Mouse (Mus musculus) telencephalon, adult 2 months (tissue): ENCODE results near the gene March8.

ENCODE experiments used
- DNase-seq: peaks from one replicate; pipeline ENCODE4 v3.0.0-alpha.2; 2011; ENCODE audit warnings: low read depth, low spot score

The March8 gene

DNA sequence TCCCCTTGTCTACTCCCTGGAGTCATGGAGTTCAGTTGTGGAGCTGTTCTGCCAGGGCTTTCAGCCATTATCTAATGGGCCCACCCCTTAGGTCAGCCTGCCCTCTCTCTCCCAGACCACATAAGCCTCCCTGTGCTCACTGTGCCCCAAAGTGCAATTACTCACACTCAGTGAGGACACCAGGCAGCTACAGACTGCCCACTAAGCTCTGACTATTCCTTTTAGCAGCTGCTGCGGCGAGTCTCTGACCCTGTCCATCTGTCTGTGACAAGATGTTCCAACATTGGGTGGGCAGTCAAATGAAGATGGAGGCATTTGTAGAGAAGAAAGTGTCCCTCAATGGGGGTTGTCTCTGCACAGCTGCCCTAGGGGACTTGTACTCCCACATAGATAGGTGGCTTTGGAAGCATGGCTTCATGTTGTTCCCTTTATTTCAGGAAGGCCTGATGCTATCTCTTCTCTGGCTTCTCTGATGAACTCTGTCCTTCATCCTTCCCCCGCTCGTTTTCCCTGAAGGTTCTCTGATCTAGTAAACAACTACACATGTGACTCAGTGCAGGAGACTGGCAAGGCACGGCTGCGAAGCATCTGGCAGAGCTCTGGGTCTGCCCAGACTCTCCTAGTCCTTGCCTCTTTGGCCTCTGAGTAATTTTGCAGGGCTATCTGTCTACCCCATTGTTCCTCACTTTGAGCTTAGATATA lies 70.3 kb downstream of the March8 start:
- DNase-seq: no peak

DNA sequence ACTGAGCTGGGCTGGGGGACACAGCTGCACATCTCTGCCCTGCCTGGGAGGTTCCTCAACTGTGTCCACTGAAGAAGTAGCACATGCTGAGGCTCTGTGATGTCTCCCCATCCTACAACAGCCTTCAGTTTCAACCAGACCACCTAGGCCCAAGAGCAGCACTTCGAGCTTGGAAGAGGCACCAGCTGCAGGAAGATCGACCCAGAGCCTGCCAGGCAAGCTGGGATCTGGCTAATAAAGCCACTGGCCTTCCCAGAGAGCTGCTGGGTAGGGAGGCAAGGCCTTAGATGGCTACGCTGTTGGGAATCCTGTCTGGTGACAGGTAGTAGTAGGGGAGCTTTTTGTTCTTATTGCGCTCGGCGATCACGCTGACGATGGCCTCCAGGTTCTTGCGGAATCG lies 72.6 kb downstream of the March8 start:
- DNase-seq: no peak

DNA sequence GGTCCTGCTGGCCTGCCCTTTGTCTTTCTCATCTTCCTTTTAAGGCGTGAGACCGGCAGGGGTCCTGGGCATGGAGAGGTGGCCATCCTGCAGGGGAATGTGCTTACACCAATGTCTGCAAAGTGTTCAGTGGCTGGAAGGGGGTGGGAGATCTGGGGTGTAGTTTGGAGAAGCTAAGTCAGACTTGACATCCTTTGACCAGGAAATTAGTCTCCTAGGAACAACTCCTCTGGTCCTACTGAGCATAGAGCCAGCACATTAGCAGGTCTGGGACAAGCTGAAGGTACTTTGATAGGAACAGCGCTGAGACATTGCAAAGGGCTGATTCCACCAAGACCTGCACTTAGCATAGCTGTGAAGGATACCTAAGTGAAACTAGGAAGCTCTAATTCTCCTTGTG lies 73.9 kb downstream of the March8 start:
- no peak for DNase-seq

DNA sequence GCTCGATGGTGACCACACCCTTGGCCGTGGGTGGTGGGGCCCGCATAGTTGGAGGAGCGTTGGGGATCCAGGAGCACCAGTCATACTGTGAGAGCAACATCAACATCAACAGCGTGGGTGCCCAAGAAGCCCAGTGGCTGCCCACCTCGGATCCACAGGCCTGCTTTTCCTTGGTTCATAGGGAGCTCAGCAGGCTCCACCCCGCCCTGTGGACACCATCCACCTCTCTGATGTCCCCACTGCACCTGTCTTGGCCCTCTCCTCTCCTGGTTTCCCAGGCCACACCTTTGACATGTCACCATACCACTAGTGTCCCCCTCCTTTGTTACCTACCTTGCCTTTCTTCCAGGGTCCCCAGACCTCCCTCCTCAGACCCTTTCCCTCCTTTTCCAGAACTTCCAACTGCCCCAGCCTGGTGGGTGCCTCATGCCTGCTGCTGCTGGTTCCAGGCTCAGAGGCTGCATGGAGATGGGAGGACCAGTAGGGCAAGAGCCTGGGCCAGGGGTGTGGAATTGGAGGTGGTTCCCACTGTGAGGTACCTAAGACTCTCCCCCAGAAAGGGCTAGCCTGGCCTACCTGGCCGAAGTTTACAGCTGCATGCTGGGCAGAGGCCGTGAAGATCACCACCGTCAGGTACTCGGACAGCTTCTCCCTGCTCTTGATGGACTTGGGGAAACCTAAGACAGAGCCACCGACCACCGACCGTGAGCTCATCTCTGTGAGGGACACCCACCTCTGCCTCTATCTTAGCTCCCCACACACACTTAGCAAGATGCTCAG lies 74.9 kb downstream of the March8 start:
- DNase-seq: no peak

DNA sequence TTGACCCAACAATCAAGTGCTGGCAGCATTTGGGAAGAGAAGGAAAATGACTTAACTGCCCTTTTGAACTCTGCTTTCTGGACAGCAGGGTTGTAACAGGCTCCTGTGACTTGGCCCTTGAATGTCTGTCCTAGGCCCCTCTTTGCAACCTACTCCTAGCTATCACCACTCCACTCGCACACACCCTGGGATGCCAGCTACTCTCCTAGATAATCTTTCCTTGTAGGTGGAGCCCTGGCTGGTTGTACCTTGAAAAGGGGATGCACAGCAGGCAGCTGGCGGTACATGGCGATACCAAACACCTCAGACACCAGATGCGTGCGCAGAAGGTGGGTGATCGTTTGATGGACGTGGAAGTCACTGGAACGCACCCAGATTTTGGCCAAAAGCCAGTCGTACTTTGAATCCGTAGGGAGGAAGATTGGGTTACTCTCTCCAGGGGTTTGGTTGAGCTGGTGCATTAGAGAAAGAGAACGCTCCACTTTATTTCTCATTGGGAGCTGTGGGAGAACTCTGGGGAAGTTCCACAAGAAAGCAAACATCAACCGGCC lies 77.4 kb downstream of the March8 start:
- no peak for DNase-seq

DNA sequence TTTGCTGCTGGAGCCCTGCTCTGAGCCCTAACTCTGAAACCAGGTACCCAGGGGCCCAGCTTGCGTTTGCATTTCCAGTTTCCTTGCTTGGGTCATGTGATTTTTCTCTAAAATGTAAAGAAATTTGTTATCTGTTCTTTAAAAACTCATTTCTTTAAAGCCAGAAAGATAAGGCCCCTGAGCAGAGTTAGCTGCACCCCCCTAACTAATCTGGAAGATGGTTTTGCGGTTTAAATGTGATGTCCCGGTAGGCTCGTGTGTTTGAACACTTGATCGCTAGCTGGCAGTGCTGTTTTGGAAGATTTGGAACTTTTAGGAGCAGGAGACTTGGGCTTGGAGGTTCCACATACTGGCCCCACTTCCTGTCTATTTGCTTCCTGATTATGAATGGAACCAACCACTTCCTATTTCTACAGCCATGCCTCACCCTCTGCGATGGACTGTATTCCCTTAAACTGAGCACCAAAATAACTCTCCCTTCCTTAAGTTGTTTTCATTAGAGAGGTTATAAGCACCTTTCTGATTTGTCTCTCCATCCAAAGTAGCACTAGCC lies 78.3 kb downstream of the March8 start:
- no peak for DNase-seq

DNA sequence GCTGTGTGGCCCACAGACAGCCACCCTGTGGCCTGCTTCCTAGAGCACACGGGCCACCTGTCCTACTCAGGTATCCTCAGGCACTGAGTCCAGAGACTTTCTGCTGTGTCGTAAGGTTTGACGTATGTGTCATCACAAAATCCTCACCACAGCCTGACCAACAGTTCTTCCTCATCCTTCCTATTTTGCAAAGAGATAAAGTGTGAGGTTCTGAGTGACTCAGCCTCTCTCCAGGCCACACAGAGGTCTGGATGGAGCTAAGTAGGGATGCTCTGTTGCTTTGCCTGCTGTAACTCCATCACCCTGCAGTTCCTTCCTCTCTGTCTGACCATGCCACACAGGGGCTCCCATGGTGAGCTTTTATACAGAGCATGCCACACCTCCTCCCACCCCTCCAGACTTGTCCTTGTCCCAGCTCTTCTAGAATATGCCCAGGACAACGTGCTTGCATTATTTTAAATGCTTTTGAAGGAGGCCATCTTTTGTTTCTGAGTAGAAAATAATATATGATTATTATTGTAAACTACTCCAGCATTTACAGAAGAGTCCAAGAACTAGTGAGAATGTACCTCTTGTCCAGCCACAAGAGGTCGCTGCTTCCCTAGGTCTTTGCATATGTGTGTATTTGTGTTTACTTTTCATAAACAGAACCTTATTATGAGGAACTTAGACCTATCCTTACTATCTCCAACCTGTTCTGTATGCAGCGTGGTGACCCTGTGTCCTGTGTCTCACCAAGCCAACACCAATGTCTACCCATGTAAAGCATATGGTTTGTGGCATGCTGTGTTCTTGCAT lies 79.9 kb downstream of the March8 start:
- no peak for DNase-seq

DNA sequence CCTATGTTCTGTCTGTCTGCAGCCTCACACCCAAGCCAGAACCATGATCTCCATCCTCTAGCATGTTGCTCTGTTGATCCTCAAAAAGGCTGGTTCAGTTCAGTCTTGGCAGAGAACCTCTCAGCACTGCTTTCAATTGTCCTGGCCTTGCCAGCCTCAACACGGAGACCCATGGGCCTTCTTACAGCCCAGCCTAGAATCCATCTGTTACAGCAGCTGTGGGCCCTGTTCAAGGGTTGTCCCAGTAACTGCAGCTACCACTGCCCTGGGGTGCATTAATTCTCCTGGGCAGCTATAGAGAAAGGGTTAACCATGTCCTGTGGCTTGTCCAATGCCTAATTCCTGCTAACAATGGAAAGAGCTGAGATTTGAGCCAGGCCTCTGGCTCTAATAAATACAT lies 80.7 kb downstream of the March8 start:
- DNase-seq: no peak

DNA sequence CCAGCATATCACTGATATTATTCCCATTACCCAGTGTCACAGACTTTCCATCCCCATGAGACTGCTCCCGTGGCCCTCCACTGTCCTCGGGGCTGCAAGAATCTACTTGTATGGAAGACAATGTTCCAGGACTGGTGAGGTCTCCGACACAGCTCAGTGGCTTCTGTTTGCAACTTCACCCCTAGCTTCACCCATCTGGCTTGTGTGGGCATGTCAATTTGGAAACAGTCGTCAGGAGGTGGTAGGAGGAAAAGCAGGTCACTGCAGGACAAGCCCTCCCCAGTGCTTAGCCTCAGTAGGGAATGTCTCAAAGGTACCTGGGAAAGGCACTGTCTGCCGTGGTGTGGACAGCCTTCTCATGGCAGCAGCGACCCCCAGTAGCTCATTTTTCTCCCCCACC lies 81.9 kb downstream of the March8 start:
- no peak for DNase-seq

DNA sequence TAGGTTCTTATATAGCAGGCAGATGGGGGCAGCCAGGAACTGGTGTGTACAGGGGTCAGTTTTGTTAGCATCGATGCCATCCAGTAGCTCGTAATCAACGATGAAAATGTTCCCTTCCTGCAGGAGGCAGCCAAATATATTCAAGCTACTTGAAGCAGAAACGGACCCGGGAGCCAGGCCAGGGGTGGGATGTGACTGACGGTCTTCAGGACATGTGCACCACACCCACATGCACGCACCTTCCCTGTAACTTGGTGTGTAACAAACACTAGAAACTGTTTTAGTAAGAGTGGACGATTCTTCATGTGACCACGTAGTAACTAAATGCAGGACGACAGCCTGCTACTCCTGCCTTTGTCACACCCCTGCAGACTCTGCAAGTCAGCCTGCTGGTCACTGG lies 82.4 kb downstream of the March8 start:
- DNase-seq: no peak

DNA sequence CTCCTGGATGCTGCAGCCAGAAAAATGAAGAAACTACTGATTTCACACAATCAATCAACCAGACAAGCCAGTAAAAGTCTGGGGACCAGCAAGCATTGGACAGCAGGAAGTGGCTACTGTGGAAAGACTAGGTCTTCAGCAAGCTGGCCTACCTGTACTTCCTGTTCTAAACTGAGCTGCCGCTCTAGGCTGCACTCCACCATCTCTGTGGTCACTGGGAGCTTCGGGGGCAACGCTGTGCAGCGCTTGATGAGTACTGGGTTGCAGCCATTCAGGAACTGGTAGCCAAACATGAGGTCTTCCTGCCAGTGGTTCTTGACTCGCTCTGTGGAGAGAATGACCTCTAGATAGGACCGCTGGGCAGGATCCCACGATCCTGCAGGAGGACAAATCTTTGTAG lies 85.2 kb downstream of the March8 start:
- no peak for DNase-seq

DNA sequence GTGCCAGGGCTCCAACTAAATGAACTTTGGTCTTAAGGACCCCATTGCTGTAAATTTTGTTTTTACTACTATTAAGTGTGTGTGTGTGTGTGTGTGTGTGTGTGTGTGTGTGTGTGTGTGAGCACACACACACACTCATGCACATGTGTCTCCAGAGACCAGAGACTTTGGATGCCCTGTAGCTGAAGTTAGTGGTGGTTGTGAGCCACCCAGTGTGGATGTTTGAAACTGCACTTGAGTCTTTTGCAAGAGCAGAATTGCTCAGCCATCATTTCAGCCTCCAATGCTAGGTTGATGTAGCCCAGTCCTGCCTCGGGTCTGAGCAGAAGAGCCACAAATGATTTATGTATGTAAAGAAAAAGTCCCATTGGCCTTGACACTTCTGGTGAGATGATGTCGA lies 85.8 kb downstream of the March8 start:
- DNase-seq: peak; percentile 21

DNA sequence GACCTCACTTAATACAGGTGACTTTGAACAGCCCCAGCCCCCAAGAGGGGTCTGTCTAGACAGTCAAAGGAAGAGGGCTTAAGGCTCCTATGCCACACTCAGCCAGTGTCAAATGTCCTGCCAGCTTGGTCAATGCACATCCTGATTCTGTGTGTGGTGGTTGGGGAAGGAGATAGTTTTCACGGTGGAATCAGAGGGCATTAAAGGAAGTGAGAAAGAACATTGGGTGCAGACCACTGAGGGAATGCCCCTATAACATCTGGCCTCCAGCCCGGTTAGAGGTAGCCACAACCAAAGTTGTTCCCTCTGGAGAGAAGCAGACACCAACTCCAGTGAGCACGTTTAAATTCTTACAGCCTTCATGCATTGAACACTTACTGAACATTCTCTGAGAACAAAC lies 89.7 kb downstream of the March8 start:
- no peak for DNase-seq

DNA sequence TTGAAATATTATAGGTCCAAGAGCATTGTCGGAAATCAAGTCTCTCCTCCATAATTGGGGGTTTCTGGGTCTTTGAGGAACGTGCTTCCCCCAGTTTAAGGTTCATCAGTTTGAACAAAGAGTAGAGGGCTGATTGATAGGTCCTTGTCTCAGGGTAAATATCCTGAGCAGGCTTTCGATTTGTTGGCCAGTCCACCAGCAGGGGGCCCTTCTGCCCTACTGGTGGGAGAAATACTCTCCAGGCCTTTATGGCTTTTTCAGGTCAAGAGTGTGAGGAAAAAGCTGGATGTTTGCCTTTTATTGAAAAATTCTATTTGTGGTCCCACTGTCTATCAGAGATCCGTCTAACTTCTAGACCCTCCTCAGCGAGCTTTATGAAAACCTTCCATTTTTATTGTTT lies 90.5 kb downstream of the March8 start:
- DNase-seq: no peak

DNA sequence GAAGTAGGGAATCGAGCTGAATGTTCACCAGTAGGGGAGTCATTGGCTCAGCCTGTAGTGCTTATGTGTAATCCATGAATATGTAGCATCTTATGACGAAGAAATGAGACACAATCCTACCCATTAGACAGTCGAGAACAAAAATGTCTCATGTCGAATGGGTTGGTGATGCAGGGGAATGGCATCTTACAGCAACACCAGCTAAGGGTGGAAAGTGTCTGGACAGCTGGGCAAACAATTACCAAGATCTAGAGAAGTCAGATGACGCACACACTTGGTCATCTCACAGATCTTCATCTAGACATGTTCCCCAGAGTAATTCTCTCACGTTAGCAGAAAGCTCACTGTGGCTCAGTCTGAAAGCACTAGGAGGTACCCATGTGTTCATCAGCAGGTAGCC lies 101.0 kb downstream of the March8 start:
- DNase-seq: no peak

DNA sequence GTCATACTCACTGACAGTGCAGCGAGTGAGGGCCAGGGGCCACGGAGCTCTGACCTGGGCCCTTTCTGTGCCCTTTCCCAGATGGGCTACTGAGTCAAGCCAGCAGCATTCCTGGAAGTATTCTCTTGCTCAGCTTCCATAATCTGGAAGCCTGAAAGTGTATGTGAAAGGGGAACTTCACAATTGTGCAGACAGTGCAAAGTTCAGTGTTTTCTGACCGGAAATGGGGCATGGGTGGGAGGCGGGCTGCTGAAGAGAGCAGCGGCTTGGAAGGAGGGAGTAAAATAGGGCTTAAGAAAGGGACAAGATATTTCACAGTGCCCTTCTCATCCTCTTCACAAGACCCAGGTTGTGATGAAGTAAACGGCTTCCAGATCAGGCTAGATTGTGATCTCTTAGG lies 101.7 kb downstream of the March8 start:
- no peak for DNase-seq

DNA sequence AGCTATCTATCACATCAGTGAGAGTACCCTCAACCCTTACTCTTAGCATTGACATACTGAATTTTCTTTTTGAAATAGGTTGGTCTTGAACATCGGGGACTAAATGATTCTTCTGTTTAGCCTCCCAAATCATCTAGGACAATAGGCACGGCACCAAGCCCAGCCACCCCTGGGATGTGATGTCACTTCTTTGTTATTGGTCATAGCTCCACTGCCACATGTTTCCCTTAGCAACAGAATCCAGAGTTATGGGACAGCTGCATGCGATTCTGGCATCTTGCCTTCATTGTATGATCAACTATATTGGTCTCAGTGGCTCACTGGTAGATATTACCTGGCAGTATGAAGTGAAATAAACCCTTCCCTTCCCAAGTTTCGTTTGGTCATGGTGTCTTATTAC lies 102.6 kb downstream of the March8 start:
- no peak for DNase-seq

DNA sequence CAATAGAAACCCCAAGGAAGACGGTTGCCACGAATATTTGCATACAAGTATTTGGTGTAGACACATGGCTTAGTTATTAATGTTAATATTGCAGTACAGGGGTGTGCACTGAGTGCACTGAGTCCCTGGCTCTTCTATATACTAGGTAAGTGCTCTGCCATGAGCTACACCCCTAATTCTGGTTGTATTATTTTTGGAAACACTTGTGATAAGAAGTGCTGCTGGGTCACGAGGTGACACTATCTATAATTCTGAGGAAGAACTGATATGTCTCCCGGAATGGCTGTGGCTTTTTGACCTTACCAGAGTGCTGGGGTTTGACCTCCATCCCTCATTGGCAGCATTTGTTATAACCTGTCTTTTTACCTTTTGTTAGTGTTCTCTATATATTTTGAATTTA lies 103.0 kb downstream of the March8 start:
- no peak for DNase-seq

DNA sequence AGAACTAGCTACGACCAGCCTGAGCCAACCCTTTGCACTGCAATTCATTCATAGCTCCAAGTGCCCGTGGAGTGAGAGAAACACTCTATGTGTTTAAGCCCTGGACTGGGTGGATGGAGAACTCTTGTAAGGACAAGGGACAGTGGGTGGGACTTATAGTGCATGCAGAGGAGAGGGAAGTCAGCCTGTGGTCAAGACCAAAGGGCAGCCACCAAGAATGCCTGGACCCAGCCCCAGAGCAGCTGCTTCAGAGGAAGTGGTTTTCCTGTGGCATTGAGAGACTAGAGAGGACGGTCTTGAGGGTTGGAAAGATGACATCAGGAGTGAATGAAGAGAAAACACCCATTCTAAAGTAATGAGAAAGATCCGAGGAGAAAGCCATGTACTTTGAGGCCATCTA lies 118.0 kb downstream of the March8 start:
- peak; percentile 4 for DNase-seq

DNA sequence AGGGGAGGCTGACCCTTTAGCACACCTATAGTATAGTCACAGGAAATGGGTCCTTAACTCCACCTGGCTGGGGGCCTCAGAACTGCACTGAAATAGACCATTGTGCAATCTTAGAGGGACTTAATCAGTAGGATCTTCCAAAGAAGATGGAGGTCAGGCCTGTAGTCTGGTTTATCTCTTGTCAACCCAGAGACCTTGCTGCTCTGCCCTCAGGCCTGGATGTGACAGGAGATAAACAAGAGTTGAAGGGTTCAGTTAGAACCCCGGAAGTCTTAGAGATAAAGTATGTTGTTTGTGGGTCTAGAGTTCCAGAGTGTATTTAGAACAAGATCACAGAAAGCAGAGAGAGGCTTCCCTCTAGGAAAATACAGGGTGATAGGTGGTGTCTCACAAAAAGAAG lies 118.7 kb downstream of the March8 start:
- no peak for DNase-seq

DNA sequence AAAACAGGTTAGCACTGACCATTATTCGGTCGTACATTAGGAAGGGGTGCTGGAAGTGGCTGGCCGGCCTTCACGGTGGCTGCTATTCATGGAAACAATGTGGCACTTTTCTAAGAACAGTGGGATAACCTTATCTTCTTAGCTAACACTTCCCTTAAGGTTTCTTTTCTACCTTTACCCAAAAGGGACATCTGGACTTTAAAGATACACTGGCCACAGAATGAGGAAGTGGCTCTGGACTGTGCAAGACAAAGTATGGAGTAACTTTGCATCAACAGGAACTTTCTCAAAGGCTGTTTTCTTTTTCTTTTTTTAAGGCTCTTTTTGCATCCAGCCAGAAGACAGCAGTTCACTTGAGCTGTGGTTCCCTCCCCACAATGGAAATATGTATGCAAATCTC lies 120.9 kb downstream of the March8 start:
- no peak for DNase-seq
